Mouse (Mus musculus): Measurements from ENCODE around the gene Fam131a.

- no peak for TF ChIP-seq CTCF (conservative IDR thresholded peaks at IDR 0.05; ENCODE audit: low read length)
- no peak for TF ChIP-seq POU5F1 (IDR thresholded peaks at IDR 0.05; ENCODE audit: borderline replicate concordance, low read length)
Observed at GRCm38 (mm10) chr16:20701729-20702521, 8.9 kb downstream of the Fam131a start.

All from E14TG2a.4 (cell line).